Mouse (Mus musculus) bone marrow macrophage, adult 2 months (primary cell): Measurements from ENCODE around the gene Ttll5. TPM values are rescaled to one million over a fixed set of nuclear protein-coding genes. Genes with fewer than 3 reads are reported as not detected.
A peak's percentile ranks its signal among the peaks of the same experiment; 100 is the strongest.

Experiments used
- H3K27ac ChIP-seq: 2 replicates; pipeline ENCODE4 v1.5.1; 2012; ENCODE audit warnings: low read depth, low read length; ENCODE audit not compliant: insufficient read depth
- H3K4me1 ChIP-seq: 2 replicates; pipeline ENCODE4 v1.6.1; 2012; ENCODE audit warnings: low read length; ENCODE audit not compliant: control insufficient read depth, insufficient read depth
- H3K4me3 ChIP-seq: 2 replicates; pipeline ENCODE4 v1.5.1; 2012; ENCODE audit warnings: mild to moderate bottlenecking, low read length, moderate library complexity; ENCODE audit not compliant: insufficient read depth
- CTCF ChIP-seq: IDR thresholded peaks from 2 replicates; pipeline ENCODE4 v1.5.1; 2012; ENCODE audit warnings: low read depth, mild to moderate bottlenecking, low read length, moderate library complexity
- POLR2A ChIP-seq: IDR thresholded peaks from 2 replicates; pipeline ENCODE4 v1.6.1; 2012; ENCODE audit warnings: mild to moderate bottlenecking, low read depth, low read length, borderline replicate concordance
- polyA plus RNA-seq: library from polyadenylated mRNA; stranded (reverse); fragments of >200 nt; gene quantifications from 2 replicates; pipeline ENCODE4 v1.2.4, GENCODE M21; 2012; ENCODE audit not compliant: missing spikeins, insufficient read depth, insufficient read length

The Ttll5 gene
- polyA plus RNA-seq, 1 experiment, result 7.7 TPM

DNA sequence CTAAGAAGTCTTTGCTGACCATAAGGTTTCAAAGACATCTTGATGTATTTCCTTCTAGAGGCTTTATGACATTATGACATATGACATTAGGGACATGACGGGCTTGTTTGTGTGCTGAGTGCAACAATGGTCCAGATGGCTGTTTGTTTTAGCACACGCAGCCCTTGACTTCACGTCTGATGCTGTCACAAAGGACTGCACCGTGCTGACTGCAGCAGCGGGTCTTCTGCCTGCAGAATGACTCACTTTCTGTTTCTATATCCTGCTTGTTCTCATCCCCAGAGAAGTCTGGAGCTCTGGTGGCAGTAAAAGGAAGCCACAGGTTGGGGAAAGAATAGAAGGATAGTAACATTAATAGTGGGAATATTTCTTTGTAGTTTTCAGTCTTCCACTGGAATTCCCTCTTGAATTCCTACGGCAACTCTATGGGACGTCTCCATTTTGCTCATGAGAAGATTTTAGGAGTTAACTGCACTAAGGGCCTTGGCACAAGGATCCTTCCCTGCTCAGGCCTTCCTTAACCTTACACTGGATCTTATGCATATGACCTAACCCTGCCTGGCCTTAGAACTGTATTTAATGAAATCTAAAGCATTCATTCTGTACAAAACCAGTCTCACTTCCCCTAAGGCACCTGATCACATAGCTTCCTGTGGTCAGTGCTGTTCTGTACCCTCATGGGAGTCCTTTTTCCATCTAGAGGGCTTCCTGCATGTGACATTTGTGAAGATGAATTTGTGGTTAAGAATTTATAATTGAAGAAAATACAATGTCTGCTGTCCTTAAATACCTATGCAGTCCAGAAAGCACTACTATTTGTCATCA is 167.8 kb downstream of the Ttll5 start:
- Histone ChIP-seq H3K4me3 (0 out of 2 replicates have a peak overlapping the region, but pooled peaks have one; percentile 3), H3K27ac (peak overlapping the region; percentile 87), H3K4me1 (peaks cover 31% of the 10 kb centered on the region)
- TF ChIP-seq POLR2A, result no peak
- no peak for TF ChIP-seq CTCF

DNA sequence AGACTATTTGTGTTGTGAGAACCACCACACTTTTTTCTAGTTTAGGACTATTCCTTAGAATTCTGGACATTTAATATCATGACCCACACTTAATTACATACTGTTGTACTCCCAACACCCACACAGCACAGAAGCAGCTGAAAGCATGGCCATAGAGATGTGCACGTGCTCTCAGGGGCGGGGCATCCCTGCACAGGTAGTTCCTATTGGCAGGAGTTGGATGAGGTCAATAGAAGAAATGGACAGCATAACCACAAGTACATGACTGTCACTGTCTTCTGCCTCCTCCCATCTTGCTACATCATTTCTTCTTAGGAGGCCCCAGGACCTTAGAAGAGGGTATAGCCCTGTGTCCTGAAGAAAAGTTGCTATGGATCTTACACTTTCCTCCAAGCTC is 168.4 kb downstream of the Ttll5 start:
- TF ChIP-seq CTCF (no peak), POLR2A (no peak)
- Histone ChIP-seq H3K4me1 (peaks cover 31% of the 10 kb centered on the region), H3K4me3 (no peak overlapping the region), H3K27ac (peak overlapping the region; percentile 78)

DNA sequence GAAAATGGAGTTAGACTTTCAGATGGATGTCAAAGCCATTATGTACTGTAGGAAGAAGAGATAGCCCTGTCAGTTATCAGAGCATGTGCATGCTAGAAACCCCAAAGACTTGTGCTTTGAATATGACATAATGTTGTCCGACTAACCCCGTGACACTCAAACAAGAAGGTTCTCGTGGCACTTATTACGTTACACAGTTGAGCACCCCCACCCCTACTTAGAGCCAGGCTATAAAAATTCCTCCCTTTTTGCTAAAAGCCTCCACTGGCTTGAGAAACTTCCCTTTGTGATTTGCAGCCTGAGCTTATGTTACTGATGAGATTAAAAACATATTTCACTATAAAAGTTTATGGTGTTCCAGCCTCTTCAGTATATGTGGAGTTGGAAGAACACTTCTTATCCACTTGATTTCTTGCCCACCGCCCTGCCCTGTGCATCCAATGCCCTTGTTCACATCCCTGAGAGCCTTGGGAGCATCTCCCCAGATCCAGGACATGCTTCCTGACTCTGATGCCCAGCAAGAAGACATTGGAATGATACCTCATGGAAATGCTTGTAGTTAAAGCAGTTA is 169.4 kb downstream of the Ttll5 start:
- H3K27ac ChIP-seq, result no peak overlapping the region
- TF ChIP-seq CTCF, result no peak
- TF ChIP-seq POLR2A, result no peak

DNA sequence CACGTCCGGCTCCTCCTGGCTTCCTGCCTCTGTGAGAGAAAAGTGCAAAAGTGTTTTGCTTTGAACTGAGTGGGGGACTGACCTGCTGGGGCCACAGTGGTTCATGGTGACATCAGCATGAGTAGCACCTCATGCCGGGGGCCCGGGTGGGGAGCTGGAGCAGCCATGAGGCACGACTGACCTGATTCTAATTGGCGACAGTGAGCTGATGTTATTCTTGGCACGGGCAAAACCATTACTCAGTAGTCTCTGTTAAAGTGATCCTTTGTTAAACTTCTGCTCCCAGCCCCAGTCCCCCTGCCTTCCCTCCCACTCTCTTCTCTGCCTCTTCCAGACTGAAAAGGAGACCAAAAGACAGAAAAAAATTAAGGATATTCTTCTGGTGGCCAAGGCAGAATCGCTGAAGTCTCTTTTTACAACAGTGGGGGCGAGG is 176.2 kb downstream of the Ttll5 start:
- Histone ChIP-seq H3K27ac (no peak overlapping the region), H3K4me3 (no peak overlapping the region), H3K4me1 (no peaks in the 10 kb centered on the region)
- no peak; the same call in 1 of the 2 replicates for TF ChIP-seq CTCF
- TF ChIP-seq POLR2A, result no peak

More for the DNA sequence above, 169.4 kb downstream of the Ttll5 start:
- Histone ChIP-seq H3K4me1 (peaks cover 31% of the 10 kb centered on the region), H3K4me3 (no peak overlapping the region)

DNA sequence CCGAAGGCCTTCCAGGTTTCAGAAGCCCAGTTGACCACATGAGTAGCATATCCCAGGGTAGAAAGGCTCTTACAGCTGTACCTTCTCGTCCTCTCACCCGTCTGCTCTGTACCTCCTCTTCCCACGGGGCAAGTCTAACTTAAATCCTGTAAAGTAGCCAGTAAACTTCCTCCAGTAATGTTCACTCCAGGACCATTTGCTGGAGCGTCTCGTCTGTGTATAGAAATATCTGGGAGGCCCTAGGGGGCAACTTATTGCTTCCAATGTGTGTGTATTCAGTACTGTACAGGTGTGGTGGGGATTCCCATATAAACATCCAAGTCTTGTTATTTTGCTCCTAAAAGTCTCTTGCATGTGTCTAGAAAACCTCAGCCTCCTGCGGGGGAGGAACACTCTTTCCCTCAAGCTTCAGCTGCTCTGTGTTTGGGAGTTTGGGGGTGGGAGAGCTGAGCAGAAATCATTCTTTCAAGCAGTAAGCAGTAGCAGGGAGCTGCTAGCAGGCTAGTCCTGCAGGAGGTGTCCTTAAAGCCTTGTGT is 176.7 kb downstream of the Ttll5 start:
- TF ChIP-seq POLR2A, result no peak
- no peak for TF ChIP-seq CTCF
- no peak overlapping the region for H3K27ac ChIP-seq
- no peaks in the 10 kb centered on the region for H3K4me1 ChIP-seq

DNA sequence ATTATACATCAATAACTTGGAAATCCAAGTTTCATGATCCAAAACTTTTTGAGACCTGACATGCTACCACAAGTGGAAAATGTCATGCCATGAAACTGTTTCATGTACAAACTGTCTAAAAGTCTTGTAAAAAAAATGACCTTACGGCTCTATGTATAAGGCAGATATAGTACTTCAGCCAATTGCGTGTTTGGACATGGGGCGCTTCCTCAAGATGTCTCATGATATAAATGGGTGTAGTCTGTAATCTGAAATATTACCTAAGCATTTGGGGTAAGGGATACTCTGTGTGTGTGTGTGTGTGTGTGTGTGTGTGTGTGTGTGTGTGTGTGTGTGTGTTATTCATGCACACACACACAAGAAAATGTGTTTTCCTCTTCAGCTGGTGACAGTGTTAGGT is 180.2 kb downstream of the Ttll5 start:
- Histone ChIP-seq H3K4me1 (peaks cover 16% of the 10 kb centered on the region), H3K27ac (no peak overlapping the region), H3K4me3 (no peak overlapping the region)
- TF ChIP-seq POLR2A (no peak), CTCF (no peak)

More for the DNA sequence above, 176.7 kb downstream of the Ttll5 start:
- H3K4me3 ChIP-seq, result no peak overlapping the region

DNA sequence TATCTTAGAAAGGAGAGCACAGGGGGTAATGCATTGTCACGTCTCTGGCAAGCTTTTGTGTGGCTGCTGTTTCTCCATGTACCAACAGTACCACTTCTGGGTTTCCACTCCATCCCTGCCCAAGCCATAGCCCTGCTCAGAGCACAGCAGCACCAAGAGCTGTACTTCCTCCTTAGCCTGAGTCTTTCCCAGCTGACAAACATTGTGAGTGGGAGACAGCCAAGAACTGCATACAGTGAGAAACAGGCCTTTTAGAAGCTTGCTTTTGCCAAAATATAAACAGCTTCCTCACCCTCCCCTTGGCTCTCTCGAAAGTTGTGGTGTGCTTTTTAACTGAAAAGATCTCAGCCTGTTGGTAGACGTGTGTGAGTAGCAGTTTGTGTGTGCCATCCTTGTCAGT is 182.9 kb downstream of the Ttll5 start:
- Histone ChIP-seq H3K4me3 (no peak overlapping the region), H3K4me1 (peaks cover 16% of the 10 kb centered on the region), H3K27ac (no peak overlapping the region)
- TF ChIP-seq CTCF, result no peak

DNA sequence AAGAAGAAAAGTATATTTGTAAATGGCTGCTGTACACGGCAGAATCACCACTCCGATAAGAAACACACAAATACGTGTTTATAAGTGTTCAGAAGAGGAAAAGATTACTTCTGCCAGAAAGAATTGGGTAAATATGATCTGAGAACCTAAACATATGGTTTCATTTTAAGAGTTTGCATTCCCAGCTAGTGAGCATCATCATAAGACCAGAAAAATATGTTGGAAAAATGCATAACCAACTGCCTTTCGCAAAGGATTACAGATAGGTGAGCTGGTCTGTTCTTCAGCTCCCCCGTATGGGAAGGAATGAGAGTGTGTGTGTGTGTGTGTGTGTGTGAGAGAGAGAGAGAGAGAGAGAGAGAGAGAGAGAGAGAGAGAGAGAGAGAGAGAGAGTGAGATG is 186.2 kb downstream of the Ttll5 start:
- H3K27ac ChIP-seq, result no peak overlapping the region
- H3K4me1 ChIP-seq, result peaks cover 16% of the 10 kb centered on the region
- TF ChIP-seq POLR2A (no peak), CTCF (no peak)
- no peak overlapping the region for H3K4me3 ChIP-seq

DNA sequence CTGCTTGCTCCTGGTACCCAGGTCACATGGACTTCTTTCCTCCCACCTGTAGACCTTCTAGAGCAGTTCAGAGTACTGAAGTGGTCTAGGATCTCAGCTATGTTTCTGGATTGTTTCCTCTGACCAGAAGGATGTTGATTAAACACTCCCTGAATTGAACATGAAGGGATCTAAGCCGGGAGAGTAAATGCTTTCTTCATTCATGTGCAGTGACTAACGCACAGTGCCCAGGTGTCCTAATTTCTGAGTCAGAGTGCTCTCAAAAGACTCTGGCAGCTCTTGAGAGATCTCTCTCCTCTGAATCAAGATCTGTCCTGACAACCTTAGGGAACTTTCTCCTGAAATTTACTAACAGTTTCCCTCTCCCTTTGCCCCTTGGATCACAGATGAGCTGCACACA is 187.7 kb downstream of the Ttll5 start:
- TF ChIP-seq CTCF (no peak), POLR2A (no peak)
- H3K27ac ChIP-seq, result no peak overlapping the region
- H3K4me1 ChIP-seq, result peaks cover 14% of the 10 kb centered on the region
- no peak overlapping the region for H3K4me3 ChIP-seq

DNA sequence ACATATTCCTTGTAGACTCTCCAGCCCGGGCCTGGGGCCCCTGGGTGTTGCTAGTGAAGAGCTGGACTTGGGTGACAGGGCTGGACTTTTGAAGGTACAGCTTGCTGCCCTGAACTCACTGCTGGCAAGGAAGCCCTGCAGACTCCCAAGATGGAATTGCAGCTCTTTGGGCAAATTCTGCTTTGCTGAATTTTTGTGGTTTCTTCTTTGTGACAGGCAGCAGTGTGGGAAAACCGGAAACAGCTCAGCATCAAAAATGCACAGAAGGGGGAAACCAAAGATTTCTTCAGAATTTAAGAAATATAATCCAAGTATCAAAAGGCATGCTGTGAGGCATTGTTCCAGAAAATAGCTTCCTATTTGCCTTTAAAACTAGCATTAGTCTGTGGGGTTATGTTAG is 189.7 kb downstream of the Ttll5 start:
- no peak for TF ChIP-seq POLR2A
- no peak for TF ChIP-seq CTCF
- Histone ChIP-seq H3K4me3 (no peak overlapping the region), H3K27ac (no peak overlapping the region), H3K4me1 (no peaks in the 10 kb centered on the region)
